Mouse (Mus musculus) limb, embryonic 10.5 days (tissue): Measurements from ENCODE around the gene Gm1553. TPM values are rescaled to one million over a fixed set of nuclear protein-coding genes. Genes with fewer than 3 reads are reported as not detected.

Experiments
- DNase-seq: peaks from one replicate; pipeline ENCODE4 v3.0.0-alpha.2; 2017; ENCODE audit warnings: low spot score
- H3K27ac ChIP-seq: fragments of 300-500 bp; sonication (generic); 2 replicates; pipeline ENCODE4 v1.5.1; 2016; ENCODE audit warnings: mild to moderate bottlenecking
- H3K27me3 ChIP-seq: fragments of 300-500 bp; sonication (generic); 2 replicates; pipeline ENCODE4 v1.6.1; 2016; ENCODE audit warnings: low read depth, mild to moderate bottlenecking; ENCODE audit not compliant: poor library complexity, severe bottlenecking
- H3K36me3 ChIP-seq: fragments of 300-500 bp; sonication (generic); 2 replicates; pipeline ENCODE4 v1.6.1; 2016; ENCODE audit warnings: mild to moderate bottlenecking, moderate library complexity
- H3K4me1 ChIP-seq: fragments of 300-500 bp; sonication (generic); 2 replicates; pipeline ENCODE4 v1.6.1; 2016
- H3K4me3 ChIP-seq: fragments of 300-500 bp; sonication (generic); 2 replicates; pipeline ENCODE4 v1.5.1; 2016; ENCODE audit warnings: mild to moderate bottlenecking, moderate library complexity
- H3K9me3 ChIP-seq: fragments of 300-500 bp; sonication (generic); replicated peaks from 2 replicates; pipeline ENCODE4 v1.6.1; 2016; ENCODE audit warnings: mild to moderate bottlenecking
- WGBS: fragments of 180-500 bp; shearing (Covaris S2); methylation state at CpG from one replicate; pipeline ENCODE4 v1.1.7; 2016; 5-methylcytosine and 5-hydroxymethylcytosine counted together
- polyA plus RNA-seq: library from polyadenylated mRNA; unstranded; fragments of >200 nt; fragmentation: Nextera tagmentation; extraction: Ambion mirVana; gene quantifications from 2 replicates; pipeline ENCODE4 v1.2.1, GENCODE M21; 2016

Gene Gm1553
- polyA plus RNA-seq = not detected in 2 replicates

DNA sequence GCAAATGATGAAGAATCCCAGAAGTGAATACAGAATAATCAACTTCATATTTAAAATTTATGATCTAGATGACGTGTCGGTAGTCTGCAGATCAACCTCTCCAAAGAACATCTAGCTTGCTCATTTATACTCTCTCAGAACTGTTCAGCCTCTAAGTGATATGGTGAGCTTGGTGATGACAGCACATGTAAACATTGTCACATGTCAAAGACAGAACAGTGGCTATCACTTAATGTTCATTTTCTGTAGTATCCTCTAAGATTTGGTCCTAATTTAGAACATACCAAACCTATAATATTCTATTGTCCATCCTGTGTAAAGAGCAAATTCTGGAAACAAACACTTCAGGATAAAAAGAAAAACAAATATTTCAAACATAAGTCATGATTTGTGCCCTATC lies at the start of gene Gm1553:
TSS of gene Gm1553 (minus strand) at position 101 of the 400 bp plus-strand sequence.
- no peak within 1 kb of the TSS for H3K4me3 ChIP-seq
- 92% methylated on average over 2 of the region's 2 CpGs for WGBS

More for the DNA sequence above, at the start of gene Gm1553:
- H3K27ac ChIP-seq = no peak within 1 kb of the TSS
- no peaks in the 10 kb centered on the region for H3K27me3 ChIP-seq
- no peaks in the 10 kb centered on the region for H3K36me3 ChIP-seq
- H3K4me1 ChIP-seq = no peaks in the 10 kb centered on the region
- DNase-seq = no peak
- no peaks in the 10 kb centered on the region for H3K9me3 ChIP-seq

Other genes starting within 250 kb of the Gm1553 start
- not detected in 2 replicates for gene 4932415D10Rik, start 176.0 kb downstream of the Gm1553 start, polyA plus RNA-seq
- 7.9 and 10.5 TPM in 2 replicates for gene Gm4924, start 138.4 kb downstream of the Gm1553 start, polyA plus RNA-seq
- gene 1190007I07Rik, start 130.6 kb upstream of the Gm1553 start, polyA plus RNA-seq = 42.3 and 45.2 TPM in 2 replicates
- gene Tdg, start 137.2 kb upstream of the Gm1553 start, polyA plus RNA-seq = 240 and 264 TPM in 2 replicates
- gene Glt8d2, start 198.0 kb upstream of the Gm1553 start, polyA plus RNA-seq = 2.9 and 4.4 TPM in 2 replicates
- gene Hcfc2, start 203.5 kb upstream of the Gm1553 start, polyA plus RNA-seq = 18.1 and 27.4 TPM in 2 replicates